Mouse (Mus musculus) monocyte, adult 2 months (primary cell): ENCODE measurements around the gene Olfr1234.

ENCODE experiments used
- DNase-seq, 2 experiments: peaks; one replicate each; pipeline ENCODE4 v3.0.0; 2022; ENCODE audit warnings: low spot score in 2 of 2, low read depth in 1 of 2

Gene Olfr1234

GRCm38 (mm10) chr2:89364765-89365164, at the start of gene Olfr1234:
Gene Olfr1234 (minus strand): TSS chr2:89364865.
- DNase-seq = no peak

GRCm38 (mm10) chr2:89409576-89409975, 44.9 kb upstream of the Olfr1234 start, which contains the start of gene Olfr1238:
Gene Olfr1238 (minus strand): TSS chr2:89409676.
- DNase-seq = no peak

- DNase-seq = no peak
Observed at GRCm38 (mm10) chr2:89400882-89401281, 36.2 kb upstream of the Olfr1234 start.

- DNase-seq = no peak
Observed at GRCm38 (mm10) chr2:89342298-89342697, 22.4 kb downstream of the Olfr1234 start, which contains the start of gene Olfr1233. Gene Olfr1233 (minus strand): TSS chr2:89342398.

GRCm38 (mm10) chr2:89329575-89329974, 35.1 kb downstream of the Olfr1234 start, which contains the start of gene Olfr1232:
Gene Olfr1232 (minus strand): TSS chr2:89329675.
- DNase-seq = no peak
